Mouse (Mus musculus): ENCODE data around the gene Optn. TPM values are rescaled to one million over a fixed set of nuclear protein-coding genes. Genes with fewer than 3 reads are reported as not detected.

The Optn gene
- polyA plus RNA-seq, 1 experiment from 2014 or later: 3.3 TPM

DNA sequence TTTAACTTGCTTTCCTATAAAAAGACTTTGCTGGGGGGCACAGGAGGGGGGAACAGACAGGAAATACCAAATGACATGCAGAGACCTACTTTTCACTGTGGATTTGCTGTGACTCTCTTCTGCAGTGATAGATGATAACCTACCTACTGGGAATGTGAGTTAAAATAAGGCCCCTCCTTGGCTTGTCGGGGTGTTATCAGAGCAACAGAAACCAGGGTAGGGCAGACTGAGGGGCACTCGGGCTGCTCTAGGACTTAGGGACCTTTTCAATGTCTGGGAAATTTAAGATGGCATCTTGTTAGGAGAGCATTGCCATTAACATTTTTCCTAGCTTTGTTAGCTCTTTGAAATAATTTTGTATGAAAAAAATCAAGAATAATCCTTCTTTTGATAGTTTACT, 40.6 kb downstream of the Optn start:
- H3K27me3 ChIP-seq: no peaks in the 10 kb centered on the region
- 83% methylated on average over 2 of the region's 2 CpGs for WGBS

DNA sequence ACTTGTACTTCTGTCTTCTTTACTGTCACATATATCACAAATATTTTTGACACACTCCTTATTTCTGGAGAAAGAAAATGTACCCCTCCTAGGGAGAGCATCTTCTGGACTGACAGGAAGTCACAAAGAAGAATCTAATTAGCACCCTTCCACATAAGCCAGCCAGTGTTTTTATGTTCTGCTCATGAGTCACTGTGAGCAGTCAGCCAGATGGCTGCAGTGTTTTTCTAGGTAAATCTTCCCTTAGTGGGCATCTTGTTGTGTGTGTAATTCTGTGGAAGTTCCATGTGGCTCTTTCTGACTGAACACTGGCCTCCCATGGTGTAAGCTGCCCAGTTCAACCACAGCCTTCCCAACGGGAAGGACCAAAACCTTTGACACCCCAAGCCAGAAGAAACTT, 44.1 kb downstream of the Optn start:
- H3K27ac ChIP-seq: no peak overlapping the region
- WGBS: 54% methylated on average over 1 of the region's 1 CpGs
- H3K4me3 ChIP-seq (replicated peaks): no peak overlapping the region
- H3K36me3 ChIP-seq (replicated peaks): no peaks in the 10 kb centered on the region
- H3K9ac ChIP-seq: no peak overlapping the region
- H3K4me1 ChIP-seq: no peaks in the 10 kb centered on the region
- H3K9me3 ChIP-seq: no peaks in the 10 kb centered on the region
- no peak overlapping the region for H3K4me2 ChIP-seq
- H3K27me3 ChIP-seq: no peaks in the 10 kb centered on the region
- ATAC-seq (ENCODE audit: low FRiP score): no peak

More for the DNA sequence above, 40.6 kb downstream of the Optn start:
- no peak overlapping the region for H3K4me2 ChIP-seq
- no peak overlapping the region for H3K4me3 ChIP-seq (replicated peaks)
- no peaks in the 10 kb centered on the region for H3K9me3 ChIP-seq
- no peaks in the 10 kb centered on the region for H3K36me3 ChIP-seq (replicated peaks)
- no peak overlapping the region for H3K9ac ChIP-seq
- ATAC-seq (ENCODE audit: low FRiP score): no peak
- H3K27ac ChIP-seq: no peak overlapping the region
- peaks cover 4% of the 10 kb centered on the region; the same call in 1 of the 2 replicates for H3K4me1 ChIP-seq

DNA sequence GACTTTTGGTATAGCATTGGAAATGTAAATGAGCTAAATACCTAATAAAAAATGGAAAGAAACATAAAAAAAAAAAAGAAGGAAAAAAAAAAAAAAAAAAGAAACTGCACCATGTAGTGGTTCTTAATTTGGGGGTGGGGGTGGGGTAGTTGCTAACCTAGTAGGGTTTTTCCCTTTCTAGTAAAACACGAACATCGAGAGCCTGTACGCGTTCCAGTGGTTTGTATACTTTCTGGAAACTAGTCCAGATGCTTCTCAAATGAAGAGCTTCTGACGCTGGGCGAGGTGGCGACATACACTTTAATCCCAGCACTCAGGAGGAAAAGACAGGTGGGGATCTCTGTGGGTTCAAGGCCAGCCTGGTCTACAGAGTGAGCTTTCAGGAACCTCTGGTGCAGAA, 46.9 kb downstream of the Optn start:
- Histone ChIP-seq H3K9ac (no peak overlapping the region), H3K27ac (no peak overlapping the region), H3K4me3 (replicated peaks) (no peak overlapping the region), H3K36me3 (replicated peaks) (no peaks in the 10 kb centered on the region), H3K4me1 (peaks cover 3% of the 10 kb centered on the region), H3K27me3 (no peaks in the 10 kb centered on the region), H3K4me2 (no peak overlapping the region), H3K9me3 (no peaks in the 10 kb centered on the region)
- ATAC-seq (ENCODE audit: low FRiP score): no peak
- WGBS: 89% methylated on average over 7 of the region's 7 CpGs

DNA sequence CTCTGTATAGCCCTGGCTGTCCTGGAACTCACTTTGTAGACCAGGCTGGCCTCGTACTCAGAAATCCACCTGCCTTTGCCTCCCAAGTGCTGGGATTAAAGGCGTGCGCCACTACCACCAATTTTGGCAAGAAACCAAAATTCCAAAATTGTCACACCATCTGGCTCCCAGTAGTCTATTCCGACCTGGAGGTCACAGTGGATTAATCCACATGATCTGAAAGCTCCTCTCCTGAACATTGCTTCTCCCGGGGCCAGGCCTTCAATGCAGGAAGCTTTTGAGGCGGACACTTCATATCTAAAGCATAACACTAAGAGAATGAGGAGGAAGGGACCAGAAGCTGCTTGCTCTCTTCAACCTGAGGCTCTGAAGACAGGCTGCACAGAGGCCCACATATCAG, 48.3 kb downstream of the Optn start:
- H3K27me3 ChIP-seq: no peaks in the 10 kb centered on the region
- WGBS: 92% methylated on average over 6 of the region's 6 CpGs
- no peak for ATAC-seq (ENCODE audit: low FRiP score)
- H3K36me3 ChIP-seq (replicated peaks): peaks cover 4% of the 10 kb centered on the region
- H3K4me2 ChIP-seq: no peak overlapping the region
- peaks cover 13% of the 10 kb centered on the region for H3K4me1 ChIP-seq
- H3K4me3 ChIP-seq (replicated peaks): no peak overlapping the region
- no peaks in the 10 kb centered on the region for H3K9me3 ChIP-seq
- no peak overlapping the region for H3K27ac ChIP-seq
- no peak overlapping the region for H3K9ac ChIP-seq

DNA sequence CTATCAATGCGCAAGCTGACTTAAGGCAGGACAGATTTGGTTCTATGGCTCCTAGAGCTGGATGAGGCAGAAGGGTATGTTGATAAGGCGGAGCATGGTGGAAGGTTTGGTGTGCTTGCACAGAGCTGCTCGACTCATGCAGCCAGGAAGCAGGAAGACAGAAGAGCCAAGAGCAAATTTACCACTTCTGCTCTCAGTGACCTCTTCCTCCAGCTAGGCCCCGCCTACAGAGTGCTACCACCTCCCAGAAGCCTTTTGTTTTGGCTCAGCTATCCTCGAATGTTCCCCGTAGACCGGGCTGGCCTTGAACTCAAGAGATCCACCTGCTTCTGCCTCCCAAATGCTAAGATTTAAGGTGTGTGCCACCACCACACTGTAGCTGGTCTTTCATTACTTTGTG, 49.2 kb downstream of the Optn start:
- no peak overlapping the region for H3K4me2 ChIP-seq
- no peaks in the 10 kb centered on the region for H3K9me3 ChIP-seq
- ATAC-seq (ENCODE audit: low FRiP score): no peak
- no peak overlapping the region for H3K9ac ChIP-seq
- no peak overlapping the region for H3K27ac ChIP-seq
- WGBS: 86% methylated on average over 7 of the region's 7 CpGs
- peaks cover 13% of the 10 kb centered on the region for H3K4me1 ChIP-seq
- H3K36me3 ChIP-seq (replicated peaks): peaks cover 9% of the 10 kb centered on the region
- H3K27me3 ChIP-seq: no peaks in the 10 kb centered on the region
- H3K4me3 ChIP-seq (replicated peaks): no peak overlapping the region

DNA sequence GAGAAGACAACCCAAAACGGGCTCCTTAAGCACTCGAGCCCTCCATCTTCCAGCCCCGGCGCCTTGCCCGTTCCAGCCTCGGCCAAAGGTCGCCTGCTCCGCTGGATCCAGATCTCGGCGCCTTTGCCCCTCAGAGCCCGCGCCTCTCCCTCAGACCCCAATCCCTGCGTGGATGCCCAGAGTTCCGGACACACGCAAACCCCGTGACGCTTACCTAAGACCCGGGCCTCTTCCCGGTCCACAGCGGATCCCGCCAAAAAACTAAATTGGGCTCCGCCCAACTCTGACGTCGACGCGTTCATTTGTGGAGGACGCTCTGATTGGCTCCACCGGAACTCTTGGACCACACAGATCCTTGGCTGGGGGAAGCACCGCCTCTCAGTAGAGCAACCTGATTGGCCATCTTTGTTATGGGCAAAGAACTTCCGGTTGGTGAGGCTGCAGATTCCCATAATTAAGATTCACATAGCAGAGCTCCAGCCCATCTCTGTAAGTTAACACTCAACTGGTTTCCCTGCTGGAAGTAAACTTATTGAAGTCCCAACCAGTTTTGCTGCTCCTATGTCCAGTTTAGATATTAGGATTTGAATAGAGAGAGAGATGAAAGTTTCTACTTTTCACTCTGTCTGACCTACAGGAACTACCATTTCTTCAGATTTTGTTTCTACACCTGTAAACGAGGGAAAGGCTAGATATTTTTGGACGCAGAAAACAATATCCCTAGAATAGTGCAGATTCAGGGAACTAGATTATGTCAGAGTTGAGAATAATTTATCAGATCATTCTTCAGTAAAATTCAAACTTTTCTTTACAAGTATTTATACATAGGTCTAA, 51.1 kb downstream of the Optn start, which contains the start of gene Mcm10:
Gene Mcm10 (minus strand): TSS at position 301 of the 834 bp plus-strand sequence.
- Histone ChIP-seq H3K27me3 (no peaks in the 10 kb centered on the region), H3K27ac (no peak within 1 kb of the TSS)
- 4% methylated on average over 32 of the region's 32 CpGs for WGBS

DNA sequence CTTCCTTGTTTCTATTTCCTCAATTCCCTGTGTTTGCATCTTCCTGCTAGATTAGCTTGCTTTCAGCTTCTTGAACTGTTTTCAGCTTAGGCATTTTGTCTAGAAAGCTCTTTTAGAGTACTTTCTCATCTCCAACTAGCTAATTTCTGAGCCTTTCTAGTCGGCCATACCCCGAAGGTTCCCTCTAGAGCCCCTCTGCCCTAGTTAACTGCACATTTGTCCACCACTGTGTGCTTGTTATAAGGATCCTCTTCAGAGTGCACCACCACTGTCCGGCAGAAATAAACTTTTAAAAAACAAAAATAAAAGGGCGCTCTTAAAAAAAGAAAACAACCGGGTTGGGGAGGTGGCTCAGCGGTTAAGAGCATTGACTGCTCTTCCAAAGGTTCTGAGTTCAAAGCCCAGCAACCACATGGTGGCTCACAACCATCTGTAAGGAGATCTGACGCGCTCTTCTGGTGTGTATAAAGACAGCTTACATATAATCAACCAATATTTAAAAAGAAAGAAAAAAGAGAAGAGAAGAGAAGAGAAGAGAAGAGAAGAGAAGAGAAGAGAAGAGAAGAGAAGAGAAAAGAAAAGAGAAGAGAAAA, 51.9 kb downstream of the Optn start:
- H3K4me1 ChIP-seq: peaks cover 13% of the 10 kb centered on the region
- ATAC-seq (ENCODE audit: low FRiP score): no peak
- no peaks in the 10 kb centered on the region for H3K27me3 ChIP-seq
- no peaks in the 10 kb centered on the region for H3K9me3 ChIP-seq
- WGBS: 17% methylated on average over 8 of the region's 8 CpGs
- peak overlapping the region; percentile 60 for H3K9ac ChIP-seq
- peak overlapping the region; percentile 71 for H3K4me3 ChIP-seq (replicated peaks)
- peaks cover 30% of the 10 kb centered on the region for H3K36me3 ChIP-seq (replicated peaks)
- H3K27ac ChIP-seq: no peak overlapping the region
- peak overlapping the region; percentile 62 for H3K4me2 ChIP-seq

More for the DNA sequence above, 51.1 kb downstream of the Optn start, which contains the start of gene Mcm10:
- Histone ChIP-seq H3K9me3 (no peaks in the 10 kb centered on the region), H3K9ac (peak within 1 kb of the TSS; percentile 60), H3K4me3 (replicated peaks) (peak within 1 kb of the TSS; percentile 71), H3K4me1 (peaks cover 13% of the 10 kb centered on the region), H3K4me2 (peak within 1 kb of the TSS; percentile 62), H3K36me3 (replicated peaks) (peaks cover 23% of the 10 kb centered on the region)
- peak; percentile 100 for ATAC-seq (ENCODE audit: low FRiP score)

DNA sequence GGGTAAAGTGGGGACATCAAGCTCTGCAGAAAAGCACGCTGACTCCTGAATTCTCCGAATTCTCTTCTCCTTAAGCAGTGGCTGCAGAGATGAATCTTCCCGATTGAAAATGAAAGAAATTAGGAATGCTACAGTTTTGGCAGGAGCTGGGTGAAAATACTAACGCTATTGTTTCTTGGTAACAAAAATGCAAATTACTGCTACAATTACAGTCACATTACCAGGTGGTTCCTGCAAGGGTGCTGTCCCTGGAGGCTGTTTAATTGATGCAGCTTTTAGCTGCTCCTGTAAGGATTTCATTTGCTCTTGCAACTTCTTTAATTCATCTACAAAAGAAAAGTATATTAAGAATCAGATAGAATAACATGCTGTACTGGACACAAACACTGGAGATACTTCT, 56.7 kb downstream of the Optn start:
- peaks cover 65% of the 10 kb centered on the region for H3K36me3 ChIP-seq (replicated peaks)
- ATAC-seq (ENCODE audit: low FRiP score): no peak
- no peak overlapping the region for H3K9ac ChIP-seq

DNA sequence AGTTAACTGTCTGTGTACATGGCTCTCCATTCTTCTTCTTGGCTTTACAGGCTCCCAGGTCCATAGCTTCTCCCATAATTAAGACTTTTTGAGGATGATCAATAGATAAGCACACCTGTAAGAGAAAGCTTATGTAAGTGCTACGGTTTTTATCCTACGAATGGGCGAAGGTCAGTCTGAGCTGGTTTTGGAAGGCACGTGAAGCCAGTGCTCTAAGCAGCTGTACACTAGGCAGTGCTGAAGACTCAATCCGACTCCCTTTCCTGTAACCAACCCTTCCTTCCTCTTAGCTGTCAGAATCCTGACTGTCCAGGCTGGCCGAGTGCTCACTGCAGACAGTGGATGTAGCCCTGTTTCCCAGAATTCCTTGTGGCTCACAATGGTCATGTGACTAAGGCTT, 62.6 kb downstream of the Optn start:
- Histone ChIP-seq H3K27me3 (no peaks in the 10 kb centered on the region), H3K27ac (no peak overlapping the region), H3K9me3 (no peaks in the 10 kb centered on the region), H3K4me3 (replicated peaks) (no peak overlapping the region), H3K4me1 (no peaks in the 10 kb centered on the region), H3K9ac (no peak overlapping the region), H3K36me3 (replicated peaks) (peaks cover 77% of the 10 kb centered on the region), H3K4me2 (no peak overlapping the region)
- WGBS: 91% methylated on average over 6 of the region's 6 CpGs
- ATAC-seq (ENCODE audit: low FRiP score): no peak

More for the DNA sequence above, 56.7 kb downstream of the Optn start:
- no peaks in the 10 kb centered on the region for H3K27me3 ChIP-seq
- H3K4me2 ChIP-seq: no peak overlapping the region
- peaks cover 12% of the 10 kb centered on the region for H3K4me1 ChIP-seq
- no peaks in the 10 kb centered on the region for H3K9me3 ChIP-seq
- WGBS: 91% methylated on average over 4 of the region's 4 CpGs
- no peak overlapping the region for H3K4me3 ChIP-seq (replicated peaks)
- H3K27ac ChIP-seq: no peak overlapping the region

DNA sequence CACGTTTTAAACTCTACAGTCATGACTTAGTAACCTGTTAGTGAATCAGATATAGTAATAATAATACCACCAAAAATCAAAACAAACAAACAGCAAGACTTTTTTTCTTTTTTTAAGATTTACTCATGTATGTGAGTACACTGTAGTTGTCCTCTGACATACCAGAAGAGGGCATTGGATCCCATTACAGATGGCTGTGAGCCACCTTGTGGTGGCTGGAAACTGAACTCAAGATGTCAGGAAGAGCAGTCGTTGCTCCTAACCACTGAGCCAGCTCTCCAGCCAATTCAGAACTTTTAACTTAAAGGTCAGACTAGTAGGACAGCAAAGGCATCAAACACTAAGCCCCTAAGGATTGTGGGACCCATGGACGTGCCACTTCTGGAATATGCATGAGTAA, 64.9 kb downstream of the Optn start:
- peaks cover 81% of the 10 kb centered on the region for H3K36me3 ChIP-seq (replicated peaks)
- WGBS: 79% methylated on average over 3 of the region's 3 CpGs
- no peak for ATAC-seq (ENCODE audit: low FRiP score)

DNA sequence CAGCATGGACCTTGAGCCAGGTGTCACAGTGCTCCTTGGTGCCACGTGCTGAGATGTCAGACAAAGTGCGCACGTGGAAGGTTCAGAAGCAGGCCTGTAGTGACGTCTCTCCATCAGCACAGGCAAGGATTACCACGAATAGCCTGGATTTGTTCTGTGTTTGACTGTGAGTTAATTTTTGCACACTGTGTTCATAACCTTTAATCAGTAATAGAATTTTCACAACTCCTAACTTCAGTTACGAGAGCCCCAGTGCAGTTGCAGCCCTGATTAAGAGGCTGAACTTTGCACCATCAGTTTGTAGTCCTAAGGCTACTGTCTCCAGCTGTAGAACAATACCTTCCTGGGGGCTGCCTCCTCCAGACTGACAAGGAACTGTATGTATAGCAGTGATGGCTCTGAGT, 67.4 kb downstream of the Optn start:
- Histone ChIP-seq H3K9ac (no peak overlapping the region), H3K36me3 (replicated peaks) (peaks cover 81% of the 10 kb centered on the region), H3K9me3 (no peaks in the 10 kb centered on the region), H3K4me3 (replicated peaks) (no peak overlapping the region), H3K4me1 (no peaks in the 10 kb centered on the region), H3K27me3 (no peaks in the 10 kb centered on the region), H3K27ac (no peak overlapping the region), H3K4me2 (no peak overlapping the region)
- 95% methylated on average over 6 of the region's 6 CpGs for whole genome bisulfite sequencing
- no peak for ATAC-seq (ENCODE audit: low FRiP score)

More for the DNA sequence above, 64.9 kb downstream of the Optn start:
- Histone ChIP-seq H3K4me2 (no peak overlapping the region), H3K4me3 (replicated peaks) (no peak overlapping the region), H3K27ac (no peak overlapping the region), H3K4me1 (no peaks in the 10 kb centered on the region), H3K9ac (no peak overlapping the region), H3K9me3 (no peaks in the 10 kb centered on the region), H3K27me3 (no peaks in the 10 kb centered on the region)

DNA sequence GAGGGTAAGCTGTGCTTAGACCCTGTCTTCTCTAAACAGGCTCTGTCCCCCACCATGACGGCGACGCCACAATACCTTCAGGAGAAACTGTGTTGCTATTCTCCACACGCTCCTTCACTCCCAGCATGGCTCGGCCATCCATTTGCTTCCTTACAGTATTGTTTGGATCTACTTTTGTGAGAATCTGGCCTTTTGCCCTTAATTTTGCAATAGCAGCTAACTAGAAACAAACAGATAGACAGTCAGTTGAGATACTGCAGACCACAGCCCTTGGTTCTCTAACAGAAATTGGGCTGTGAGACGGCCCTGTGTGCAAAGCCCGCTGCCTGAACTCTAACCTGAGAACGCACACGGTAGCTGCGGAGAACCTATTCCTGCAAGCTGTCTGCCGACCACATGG, 68.2 kb downstream of the Optn start:
- H3K27me3 ChIP-seq: no peaks in the 10 kb centered on the region
- 91% methylated on average over 11 of the region's 11 CpGs for WGBS
- H3K9ac ChIP-seq: no peak overlapping the region
- no peak overlapping the region for H3K4me2 ChIP-seq
- H3K27ac ChIP-seq: no peak overlapping the region
- no peak for ATAC-seq (ENCODE audit: low FRiP score)
- H3K9me3 ChIP-seq: no peaks in the 10 kb centered on the region
- no peak overlapping the region for H3K4me3 ChIP-seq (replicated peaks)
- peaks cover 81% of the 10 kb centered on the region for H3K36me3 ChIP-seq (replicated peaks)
- H3K4me1 ChIP-seq: no peaks in the 10 kb centered on the region

DNA sequence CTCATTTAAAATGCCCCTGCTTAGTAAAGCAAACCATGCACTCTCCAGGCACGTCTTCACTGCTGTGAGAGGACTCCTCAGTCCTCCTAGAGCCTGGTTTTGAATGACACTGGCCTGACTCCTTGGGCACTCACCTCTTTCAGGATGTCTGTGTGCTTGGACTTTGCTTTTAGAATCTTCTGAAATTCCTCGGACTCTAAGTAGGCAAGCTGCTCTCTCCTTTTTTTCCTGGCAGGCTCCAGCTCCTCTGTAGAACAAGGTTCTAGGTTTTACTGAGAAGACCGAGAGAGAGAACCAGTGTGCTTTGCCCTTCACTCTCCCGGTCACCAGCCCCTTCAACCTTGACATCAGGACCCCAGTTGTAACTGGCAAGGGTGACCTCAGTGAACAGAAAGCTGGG, 69.4 kb downstream of the Optn start:
- Histone ChIP-seq H3K9ac (no peak overlapping the region), H3K36me3 (replicated peaks) (peaks cover 80% of the 10 kb centered on the region), H3K27ac (no peak overlapping the region), H3K27me3 (no peaks in the 10 kb centered on the region), H3K4me1 (no peaks in the 10 kb centered on the region), H3K4me3 (replicated peaks) (no peak overlapping the region), H3K9me3 (no peaks in the 10 kb centered on the region), H3K4me2 (no peak overlapping the region)
- ATAC-seq (ENCODE audit: low FRiP score): no peak
- 92% methylated on average over 4 of the region's 4 CpGs for WGBS
